Mouse (Mus musculus) hindlimb bud, embryonic 11.5 days (tissue): ENCODE data around the gene Sult1c2.
"Not testable (repeated sequence)": the region's sequence is repeated elsewhere in the genome, so short reads cannot be mapped to it uniquely, and the experiment has no call there.

Experiments used
- DNase-seq: peaks from one replicate; pipeline ENCODE4 v3.0.0-alpha.2; 2012; ENCODE audit warnings: low read depth, low spot score; ENCODE audit errors: extremely low spot score

Gene Sult1c2

DNA sequence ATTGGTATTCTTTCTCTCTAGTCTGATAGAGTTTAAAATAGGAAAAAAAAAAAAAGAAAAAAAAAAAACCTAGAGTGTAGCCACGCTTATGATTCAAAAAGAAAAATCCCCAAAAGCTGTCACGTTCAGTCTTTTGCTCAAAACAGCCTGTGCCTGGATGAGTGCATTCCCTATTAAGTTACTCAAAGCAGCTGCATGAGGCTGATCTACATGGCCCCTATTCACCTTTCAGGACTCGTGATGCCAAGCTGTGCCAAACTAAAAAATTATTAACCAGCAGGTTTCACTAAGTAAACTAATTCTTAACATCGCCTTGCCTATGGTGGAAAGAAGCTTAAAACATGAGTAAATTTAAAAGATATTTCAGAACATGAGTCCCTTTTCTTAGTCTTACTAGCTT, at the start of gene Sult1c2:
Sult1c2 (minus strand) TSS at position 134 of the 400 bp plus-strand sequence.
- DNase-seq = no peak

GRCm38 (mm10) chr17:53879006-53879675, 33.0 kb upstream of the Sult1c2 start:
- not testable (repeated sequence) for DNase-seq

GRCm38 (mm10) chr17:53874433-53874832, 28.3 kb upstream of the Sult1c2 start:
- no peak for DNase-seq

- DNase-seq = no peak
Observed at GRCm38 (mm10) chr17:53872192-53872591, 26.1 kb upstream of the Sult1c2 start.

DNA sequence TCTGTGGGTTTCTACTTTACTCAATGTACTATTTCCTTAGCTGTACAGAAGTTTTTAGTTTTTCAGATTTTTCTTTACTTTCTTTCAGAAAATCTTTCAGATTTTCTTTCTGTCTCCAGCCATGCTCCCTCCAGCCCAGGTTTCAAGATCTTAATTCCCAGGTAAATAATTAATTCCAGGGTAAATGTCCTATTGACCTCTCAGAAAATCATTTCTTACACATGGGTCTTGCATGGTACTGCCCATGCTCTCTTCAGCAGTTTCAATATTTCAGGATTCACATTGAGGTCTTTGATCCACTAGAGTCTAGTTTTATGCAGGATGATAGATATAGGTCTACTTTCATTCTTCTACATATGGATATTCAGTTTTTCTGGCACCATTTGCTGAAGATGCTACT, 23.8 kb upstream of the Sult1c2 start:
- DNase-seq = no peak

GRCm38 (mm10) chr17:53865260-53865955, 19.3 kb upstream of the Sult1c2 start:
- DNase-seq = no peak

DNA sequence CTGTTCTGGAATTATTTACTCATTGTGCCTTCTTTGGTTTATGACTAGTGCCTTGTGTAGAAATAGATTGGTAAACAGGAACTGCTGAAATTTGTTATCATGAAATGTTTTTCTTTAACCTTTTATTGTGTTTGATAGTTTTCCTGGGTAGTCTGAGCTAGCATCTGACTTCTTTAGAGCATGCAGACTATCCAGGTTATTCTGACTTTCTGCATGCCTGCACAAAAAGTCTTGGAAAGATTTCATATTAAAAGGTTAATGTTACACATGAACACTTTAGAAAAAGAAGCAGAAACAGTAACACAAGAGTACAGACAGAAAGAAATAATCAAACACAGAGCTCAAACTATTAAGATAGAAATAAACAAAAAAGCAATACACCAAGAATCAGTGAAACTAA, 14.4 kb upstream of the Sult1c2 start:
- DNase-seq = no peak

DNA sequence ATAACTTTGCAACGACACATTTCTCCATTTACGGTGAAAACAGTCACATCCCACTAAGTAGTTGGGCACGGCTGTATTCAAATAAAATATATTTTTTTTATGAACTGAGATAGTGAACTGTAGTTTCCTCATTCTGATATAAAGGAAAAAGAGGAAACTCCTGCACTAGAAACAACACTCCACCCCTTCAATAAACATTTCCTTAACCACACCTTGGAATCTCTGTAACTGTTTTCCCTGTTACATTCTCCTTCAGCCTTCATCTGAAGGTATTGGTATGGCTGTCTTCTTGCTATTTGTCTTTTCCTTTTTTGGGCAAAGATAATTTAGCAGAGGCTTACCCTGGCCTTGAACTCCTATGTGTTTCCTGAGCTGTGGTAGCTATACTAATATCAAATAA, 8.9 kb upstream of the Sult1c2 start:
- DNase-seq = no peak

DNA sequence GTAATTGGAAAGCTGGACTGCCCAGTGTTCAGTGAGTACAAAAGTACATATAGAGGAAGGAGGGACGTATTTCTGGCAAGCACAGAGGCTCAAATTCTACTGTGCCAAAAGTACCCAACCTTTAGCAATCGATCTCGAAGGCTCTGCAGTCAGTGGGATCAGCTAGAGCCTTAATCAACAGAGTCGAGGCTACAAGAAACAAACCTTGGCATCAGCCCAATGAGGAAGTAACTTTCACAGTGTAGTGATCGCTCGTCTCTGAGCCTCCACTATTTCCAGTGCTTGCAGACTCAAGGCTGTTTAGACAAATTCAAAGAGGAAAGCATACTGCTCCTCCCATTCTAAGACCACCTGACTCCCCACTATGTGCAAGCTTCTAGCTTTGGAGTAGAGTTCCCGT, 343 bp downstream of the Sult1c2 start:
- DNase-seq = no peak

- peak; percentile 3 for DNase-seq
Observed at GRCm38 (mm10) chr17:53833366-53833765, 12.8 kb downstream of the Sult1c2 start.

- DNase-seq = not testable (repeated sequence)
Observed at GRCm38 (mm10) chr17:53803974-53804373, 42.2 kb downstream of the Sult1c2 start.

DNA sequence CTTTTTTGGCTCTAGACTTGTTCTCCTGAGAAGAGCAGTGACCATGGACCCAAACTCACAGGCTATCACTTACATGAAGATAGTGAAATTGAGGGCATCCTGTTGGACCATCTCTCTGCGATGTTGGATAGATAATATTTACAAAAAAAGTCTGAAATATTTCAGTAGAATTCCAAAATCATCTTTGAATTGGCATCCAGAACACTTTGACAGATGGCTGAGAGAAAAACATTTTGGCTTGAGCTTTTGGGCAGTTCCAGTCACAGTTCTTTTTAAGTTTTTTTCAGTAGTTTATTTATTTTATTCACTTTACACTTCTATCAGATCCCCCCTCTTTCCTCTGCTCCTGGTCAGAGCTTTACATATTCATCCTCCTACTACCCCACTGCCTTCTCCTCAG, 62.8 kb downstream of the Sult1c2 start:
- DNase-seq = no peak
